Mouse (Mus musculus) inflammation-experienced regulatory T-cells, adult 6 months (primary cell): Measurements from ENCODE around the gene Serpine1. TPM values are rescaled to one million over a fixed set of nuclear protein-coding genes. Genes with fewer than 3 reads are reported as not detected.
A peak's percentile ranks its signal among the peaks of the same experiment; 100 is the strongest.

Experiments used
- ATAC-seq: one replicate; pipeline ENCODE4 v1.8.0; 2017
- polyA plus RNA-seq, 3 experiments: library from polyadenylated mRNA; unstranded; fragments of 100-300 nt; shearing (Covaris generic); gene quantifications; one replicate each; pipeline ENCODE4 v1.2.1; 2017

Gene Serpine1
- polyA plus RNA-seq, 3 experiments from 2014 or later: not detected

GRCm38 (mm10) chr5:137051914-137052505, 20.1 kb downstream of the Serpine1 start:
- ATAC-seq: no peak

- no peak for ATAC-seq
Observed at GRCm38 (mm10) chr5:137051125-137051524, 20.9 kb downstream of the Serpine1 start.

- ATAC-seq: no peak
Observed at GRCm38 (mm10) chr5:137046991-137047390, 25.1 kb downstream of the Serpine1 start.

- peak; percentile 22 for ATAC-seq
Observed at GRCm38 (mm10) chr5:137046324-137046718, 25.7 kb downstream of the Serpine1 start.

- peak; percentile 92 for ATAC-seq
Observed at GRCm38 (mm10) chr5:137045402-137046323, 26.4 kb downstream of the Serpine1 start, which contains the start of gene Ap1s1. TSS of gene Ap1s1 (minus strand) at chr5:137046135.

GRCm38 (mm10) chr5:137043997-137044396, 28.1 kb downstream of the Serpine1 start:
- no peak for ATAC-seq

GRCm38 (mm10) chr5:137041442-137041841, 30.6 kb downstream of the Serpine1 start:
- no peak for ATAC-seq

GRCm38 (mm10) chr5:137039453-137039852, 32.6 kb downstream of the Serpine1 start:
- ATAC-seq: no peak

GRCm38 (mm10) chr5:137036211-137036610, 35.9 kb downstream of the Serpine1 start:
- ATAC-seq: no peak

- peak; percentile 77 for ATAC-seq
Observed at GRCm38 (mm10) chr5:137032641-137033074, 39.4 kb downstream of the Serpine1 start.

GRCm38 (mm10) chr5:137032033-137032421, 40.0 kb downstream of the Serpine1 start:
- ATAC-seq: no peak

GRCm38 (mm10) chr5:137031076-137032032, 40.7 kb downstream of the Serpine1 start:
- ATAC-seq: no peak

- ATAC-seq: no peak
Observed at GRCm38 (mm10) chr5:137030416-137030810, 41.7 kb downstream of the Serpine1 start.

GRCm38 (mm10) chr5:137029643-137030415, 42.2 kb downstream of the Serpine1 start:
- ATAC-seq: peak; percentile 67

- ATAC-seq: no peak
Observed at GRCm38 (mm10) chr5:137029273-137029585, 42.8 kb downstream of the Serpine1 start.

GRCm38 (mm10) chr5:137028561-137029272, 43.4 kb downstream of the Serpine1 start:
- no peak for ATAC-seq

- ATAC-seq: no peak
Observed at GRCm38 (mm10) chr5:137026092-137026491, 46.0 kb downstream of the Serpine1 start, which contains the start of gene Vgf. TSS of gene Vgf (plus strand) at chr5:137026392.

- ATAC-seq: peak; percentile 76
Observed at GRCm38 (mm10) chr5:137025132-137025531, 46.9 kb downstream of the Serpine1 start.

- no peak for ATAC-seq
Observed at GRCm38 (mm10) chr5:137024318-137024717, 47.8 kb downstream of the Serpine1 start.

- no peak for ATAC-seq
Observed at GRCm38 (mm10) chr5:137015913-137016312, 56.2 kb downstream of the Serpine1 start.

GRCm38 (mm10) chr5:137012401-137012950, 59.6 kb downstream of the Serpine1 start:
- no peak for ATAC-seq
